Comparison of ENCODE assay signal across 8 mouse cellular contexts in genomic region chr2:79256376-79256775, GRCm38 (mm10). TPM values are rescaled to one million over a fixed set of nuclear protein-coding genes. Genes with fewer than 3 reads are reported as not detected.
DNase-seq lines count a peak whose midpoint lies in the region; ATAC-seq and TF ChIP-seq lines count a peak whose summit lies in the region.

No protein-coding gene starts in this region.

- peak overlapping the region; percentile 70 for H3K4me3 ChIP-seq in gastrocnemius, adult 2 months
- H3K4me3 ChIP-seq in thymus, adult 2 months (ENCODE audit: control insufficient read depth, insufficient read depth, low read length) = peak overlapping the region; percentile 94
- peak overlapping the region; percentile 78 for H3K4me3 ChIP-seq in liver, embryonic 15.5 days (replicated peaks)

- peak overlapping the region; percentile 76 for H3K27ac ChIP-seq in gastrocnemius, adult 2 months
- peak overlapping the region; percentile 69 for H3K27ac ChIP-seq in thymus, adult 2 months (ENCODE audit: control insufficient read depth, insufficient read depth, low read length)
- peak overlapping the region; percentile 97 for H3K27ac ChIP-seq in liver, embryonic 15.5 days (replicated peaks)

- H3K9me3 ChIP-seq in liver, embryonic 15.5 days (replicated peaks) = no peaks in the 10 kb centered on the region

- no peak for DNase-seq in gastrocnemius, adult 2 months
- no peak for DNase-seq in gastrocnemius, postnatal 14 days
- no peak for DNase-seq in thymus, adult 2 months
- no peak for DNase-seq in thymus, adult 18-20 months
- DNase-seq in urinary bladder, postnatal 10 days (ENCODE audit: low spot score) = no peak
- no peak for DNase-seq in B cell, adult 2 months
- no peak for DNase-seq in lung, postnatal 10 days

- peak overlapping the region; percentile 92 for H3K9ac ChIP-seq in liver, embryonic 15.5 days

- H3K27me3 ChIP-seq in thymus, adult 2 months (ENCODE audit: control insufficient read depth, insufficient read depth, low read length) = no peaks in the 10 kb centered on the region
- no peaks in the 10 kb centered on the region for H3K27me3 ChIP-seq in liver, embryonic 15.5 days

- ATAC-seq in liver, embryonic 15.5 days (ENCODE audit: insufficient read depth) = no peak

- peaks cover 21% of the 10 kb centered on the region for H3K4me1 ChIP-seq in thymus, adult 2 months (replicated peaks; ENCODE audit: control insufficient read depth, insufficient read depth, low read length)
- H3K4me1 ChIP-seq in liver, embryonic 15.5 days (replicated peaks) = peaks cover 56% of the 10 kb centered on the region

- TF ChIP-seq POLR2A in thymus, adult 2 months (IDR thresholded peaks at IDR 0.05; ENCODE audit: control insufficient read depth, extremely low read depth, insufficient read depth, low read length, poor library complexity) = no peak

- H3K36me3 ChIP-seq in thymus, adult 2 months (ENCODE audit: control insufficient read depth, insufficient read depth, low read length) = 0 out of 2 replicates have a peak, but pooled peaks cover 4% of the 10 kb centered on the region
- peaks cover 4% of the 10 kb centered on the region for H3K36me3 ChIP-seq in liver, embryonic 15.5 days (replicated peaks)

- intact Hi-C loops in gastrocnemius, adult 2 months (cut with DNase I) = loop anchor here (10.0 kb wide), 1 partner anchor 172 kb away; no protein-coding TSS in a partner anchor
- intact Hi-C loops in gastrocnemius, postnatal 14 days (cut with DNase I; ENCODE audit: low total_unique reads) = no loop called here

- H3K4me2 ChIP-seq in liver, embryonic 15.5 days = peak overlapping the region; percentile 68

- no peak for TF ChIP-seq CTCF in gastrocnemius, adult 2 months (IDR thresholded peaks at IDR 0.05)
- TF ChIP-seq CTCF in thymus, adult 2 months (IDR thresholded peaks at IDR 0.05; ENCODE audit: borderline replicate concordance, control insufficient read depth, extremely low read depth, insufficient read depth, low read length, poor library complexity) = no peak

- 5% methylated on average over 1 of the region's 1 CpGs for WGBS in thymus, adult 2 months
- WGBS in liver, embryonic 15.5 days (ENCODE audit: insufficient replicate concordance) = 17% methylated on average over 1 of the region's 1 CpGs

RNA-seq across cellular contexts. Expression of gene Itga4, which starts 1.1 kb away (rescaled TPM):
- 1 to 10 TPM; 2.8 to 3.4 TPM for total RNA-seq in gastrocnemius, adult 2 months (2021)
- 1 to 10 TPM; 2.9 to 3.9 TPM for total RNA-seq in gastrocnemius, postnatal 14 days (2021)
- 26.2 and 27.5 TPM in 2 replicates for polyA plus RNA-seq in thymus, adult 2 months (2012; rRNA removed)
- 27.7 and 30.8 TPM in 2 replicates for polyA plus RNA-seq in liver, embryonic 15.5 days (2015; fragmentation: Nextera tagmentation; extraction: Ambion mirVana)
